Mouse (Mus musculus) granulocyte monocyte progenitor cell, adult 5-6 weeks (primary cell): ENCODE data around the gene Ndufa9. TPM values are rescaled to one million over a fixed set of nuclear protein-coding genes. Genes with fewer than 3 reads are reported as not detected.
A peak's percentile ranks its signal among the peaks of the same experiment; 100 is the strongest.

Experiments used
- ATAC-seq: replicated peaks from 2 replicates; pipeline ENCODE4 v1.8.0; 2016; ENCODE audit warnings: mild to moderate bottlenecking, moderate TSS enrichment, inconsistent platforms; ENCODE audit not compliant: poor library complexity, severe bottlenecking
- total RNA-seq, 2 experiments: library from RNA; stranded (forward) in 1 of 2; stranded (reverse) in 1 of 2; fragments of 200-712, 200-1000 nt in 1 of 2; fragments of >200 nt in 1 of 2; fragmentation: Nextera tagmentation in 1 of 2; gene quantifications; 2 replicates each; pipeline ENCODE4 v1.2.3; 2014 to 2017

The Ndufa9 gene
- 76.0 and 87.8 TPM in 2 replicates for total RNA-seq (2014; fragmentation: Nextera tagmentation)
- total RNA-seq (2017) = 153 and 186 TPM in 2 replicates

DNA sequence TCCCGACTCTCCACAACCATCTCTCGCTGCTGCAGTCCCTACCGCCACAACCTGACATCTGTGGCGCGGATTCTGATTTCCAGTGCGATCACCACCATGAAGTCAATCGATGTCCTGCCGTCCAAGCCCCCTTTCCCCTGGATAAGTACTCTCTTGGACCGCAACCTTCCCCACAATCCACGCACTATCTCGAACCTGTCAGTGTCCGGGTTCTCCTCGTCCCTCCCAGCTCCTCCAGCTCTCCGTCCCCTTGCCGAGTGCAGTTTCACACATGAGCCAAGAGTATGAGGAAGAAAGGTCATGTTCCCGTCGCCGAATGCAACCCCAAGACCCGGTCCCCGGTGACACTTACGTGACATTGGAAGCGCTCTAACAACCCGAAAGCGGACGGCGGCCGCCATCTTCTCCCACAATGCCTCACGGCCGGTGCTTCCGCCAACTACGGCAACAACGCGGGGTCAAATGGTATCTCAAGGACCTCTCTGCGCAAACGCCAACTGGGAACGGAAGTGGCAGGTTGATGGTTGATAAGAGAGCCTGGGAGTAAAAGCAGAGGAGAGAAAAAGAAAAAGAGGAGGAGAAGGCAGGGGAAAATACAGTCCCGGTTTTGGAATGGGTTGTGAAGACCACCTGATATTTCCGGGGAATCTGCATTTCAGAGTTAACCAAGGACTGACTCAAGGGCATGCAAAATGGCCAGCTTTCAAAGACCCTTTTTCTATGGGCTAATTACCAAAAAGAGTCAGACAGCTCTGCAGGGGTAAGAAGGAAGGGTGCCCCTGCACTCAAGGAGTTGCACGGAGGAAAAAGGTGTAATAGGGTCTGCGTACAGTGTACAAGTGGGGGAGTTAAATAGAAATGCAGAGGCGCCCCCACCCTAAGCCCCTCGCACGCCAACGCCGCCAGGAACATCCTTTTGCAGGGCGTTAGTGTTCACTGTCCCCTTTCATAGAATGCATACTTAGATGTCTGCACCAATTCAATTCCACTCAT, at the start of gene Ndufa9:
TSS of gene Ndufa9 (minus strand) at position 425 of the 993 bp plus-strand sequence.
- peak; percentile 98 for ATAC-seq

DNA sequence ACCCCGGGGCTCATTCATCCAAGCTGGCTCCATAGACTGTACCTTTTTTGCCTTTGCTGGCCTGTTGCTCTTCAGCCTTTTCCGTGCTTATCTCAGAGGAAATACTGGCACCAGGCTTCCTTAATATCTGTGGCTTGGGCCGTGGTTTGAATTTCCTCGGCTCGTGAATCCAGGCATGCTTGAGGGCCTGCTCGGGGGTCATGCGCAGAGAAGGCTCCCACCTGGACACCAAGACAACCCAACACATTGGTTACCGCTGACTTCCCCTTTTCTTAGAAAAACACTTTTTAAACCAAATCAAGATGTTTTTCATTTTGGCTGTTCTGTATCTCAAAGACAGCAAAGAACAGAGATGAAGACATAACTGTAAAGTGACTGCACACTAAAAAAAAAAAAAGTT, 28.2 kb upstream of the Ndufa9 start:
- ATAC-seq = no peak; the same call in 1 of the 2 replicates

DNA sequence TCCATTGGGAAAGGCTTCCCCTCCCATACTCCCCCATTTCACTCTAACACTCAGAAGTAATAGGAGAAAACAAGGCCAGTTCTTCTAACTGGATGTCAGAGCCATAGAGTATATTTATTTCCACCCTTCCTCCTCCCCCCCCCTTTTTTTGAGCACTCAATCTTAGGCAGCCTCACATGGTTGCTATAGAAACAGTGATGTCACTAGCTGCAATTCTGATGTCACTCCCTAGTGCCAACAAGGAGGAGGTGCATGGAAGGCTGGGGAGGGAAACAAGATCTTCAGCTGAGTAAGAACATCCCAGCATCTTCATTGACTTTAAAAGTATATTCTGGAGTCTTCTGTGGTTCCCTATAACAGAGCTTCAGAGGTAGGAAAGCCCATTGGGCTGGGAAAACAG, 3.9 kb upstream of the Ndufa9 start, which contains the start of gene Akap3:
TSS of gene Akap3 (plus strand) at position 218 of the 400 bp plus-strand sequence.
- ATAC-seq = no peak

DNA sequence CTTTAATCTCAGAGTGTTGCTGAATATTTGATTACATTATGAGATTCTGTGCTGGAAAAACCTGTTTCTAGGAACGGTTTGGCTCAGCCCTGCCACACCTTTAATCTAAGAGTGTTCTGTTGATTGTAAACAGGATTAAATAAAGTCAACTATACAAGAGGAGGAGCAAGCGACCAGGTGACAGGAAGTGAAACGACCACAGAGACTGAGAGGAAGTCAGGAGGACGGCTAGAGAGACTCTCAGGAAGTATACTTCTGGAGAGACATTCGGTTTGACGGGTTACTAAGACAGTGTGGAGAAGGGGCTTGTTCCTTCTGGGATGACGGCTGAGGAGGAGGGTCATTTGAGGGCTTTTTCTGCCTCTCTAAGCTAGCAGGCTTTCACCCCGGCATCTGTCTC, 12.3 kb downstream of the Ndufa9 start:
- ATAC-seq = no peak

DNA sequence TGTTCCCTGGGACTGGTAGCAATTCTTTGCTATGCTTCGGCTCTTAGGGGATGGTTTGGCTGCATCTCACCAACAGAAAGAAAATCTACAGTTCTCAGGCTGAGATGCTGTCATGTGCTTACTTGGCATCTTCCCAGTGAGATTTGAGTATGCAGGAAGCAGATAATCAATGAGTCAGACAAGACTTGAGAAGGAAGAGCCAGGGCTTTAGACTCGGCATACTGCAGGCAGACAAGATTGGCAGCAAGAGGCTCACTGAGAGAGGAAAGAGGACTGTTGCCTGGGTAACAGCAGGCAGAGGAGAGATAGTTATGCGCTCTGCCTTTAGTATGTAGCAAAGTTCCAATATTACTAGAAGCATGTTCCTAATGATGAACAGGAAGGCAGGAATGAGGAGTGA, 25.8 kb downstream of the Ndufa9 start:
- no peak for ATAC-seq

DNA sequence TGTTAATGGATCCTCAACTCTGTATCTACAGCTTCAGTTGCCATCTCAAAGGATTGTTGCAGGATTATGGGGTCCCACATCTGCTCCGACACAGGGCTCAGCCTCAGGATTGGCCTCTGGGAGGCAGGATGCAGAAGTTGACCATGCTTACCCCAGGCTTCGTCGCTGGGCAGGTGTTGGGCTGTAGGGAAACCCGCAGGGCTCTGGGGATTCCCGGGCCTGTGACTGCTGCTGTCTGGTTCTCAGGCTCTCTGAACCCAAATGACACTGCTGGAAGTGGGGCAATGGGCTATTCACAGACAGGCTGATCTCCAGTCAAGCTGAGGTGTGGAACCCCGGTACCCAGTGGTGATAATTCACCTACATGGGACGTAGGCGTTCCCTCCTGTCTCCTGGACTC, 32.6 kb downstream of the Ndufa9 start:
- no peak for ATAC-seq

DNA sequence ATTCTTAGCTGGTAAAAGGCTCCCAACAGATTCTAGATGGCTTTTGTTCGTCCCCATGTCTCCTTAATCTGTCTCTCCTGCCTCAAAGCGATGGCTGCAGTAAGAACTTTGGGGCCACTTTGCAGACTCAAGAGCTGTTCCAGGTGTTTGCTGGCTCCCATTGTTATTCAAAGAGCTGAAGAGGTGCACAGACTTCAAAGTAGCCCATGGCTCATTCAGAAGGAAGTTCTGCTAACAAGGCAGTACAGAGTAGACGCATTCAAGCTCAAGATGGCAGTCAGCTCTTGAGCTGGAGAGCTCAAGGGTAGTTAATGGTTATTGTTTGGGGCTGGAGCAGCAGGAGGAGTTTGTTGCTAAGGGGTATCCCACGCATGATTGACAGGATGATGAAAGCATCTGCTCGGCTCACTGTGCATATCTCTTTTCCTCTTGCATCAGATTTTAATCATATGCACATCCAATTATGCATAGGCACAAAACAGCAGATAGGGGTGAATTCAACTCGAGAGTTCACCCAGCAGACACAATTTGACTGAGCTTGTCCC, 33.7 kb downstream of the Ndufa9 start:
- ATAC-seq = no peak

DNA sequence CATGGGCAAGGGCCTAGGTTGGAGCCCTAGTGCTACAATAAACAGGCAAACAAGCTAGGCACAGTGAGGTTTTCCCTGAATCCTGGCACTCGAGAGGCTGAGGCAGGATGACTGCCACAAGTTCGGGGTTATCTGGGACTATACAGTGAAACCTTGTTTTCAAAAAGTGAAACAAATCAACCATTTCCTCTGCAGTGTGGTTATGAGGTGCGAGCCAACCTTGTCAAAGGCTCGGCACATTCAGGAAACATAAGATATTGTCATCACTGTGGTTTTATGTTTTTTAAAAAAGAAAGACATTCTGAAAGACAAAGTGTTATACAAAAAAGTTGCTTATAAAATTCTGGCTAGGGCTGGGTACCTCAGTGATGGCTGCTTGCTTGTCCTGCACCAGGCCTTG, 37.5 kb downstream of the Ndufa9 start:
- ATAC-seq = no peak

DNA sequence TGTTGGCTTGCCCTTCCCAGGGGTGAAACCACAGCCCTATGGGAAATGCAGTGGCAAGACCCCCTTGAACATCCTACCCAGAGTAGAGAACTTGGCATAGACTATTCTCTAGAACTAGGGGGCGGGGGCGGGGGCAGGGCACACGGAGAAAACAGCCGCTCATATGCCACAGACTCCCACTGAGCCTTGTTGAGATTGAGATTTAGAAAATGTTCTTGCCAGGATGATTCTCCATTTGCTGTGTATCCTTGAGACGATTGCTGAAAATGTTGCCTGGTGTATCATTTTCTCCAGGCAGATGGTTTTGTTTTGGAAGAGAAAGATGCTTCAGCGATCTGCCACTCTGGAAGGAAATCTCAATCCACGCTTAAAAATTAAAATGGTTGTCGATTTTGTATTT, 40.4 kb downstream of the Ndufa9 start:
- no peak for ATAC-seq

DNA sequence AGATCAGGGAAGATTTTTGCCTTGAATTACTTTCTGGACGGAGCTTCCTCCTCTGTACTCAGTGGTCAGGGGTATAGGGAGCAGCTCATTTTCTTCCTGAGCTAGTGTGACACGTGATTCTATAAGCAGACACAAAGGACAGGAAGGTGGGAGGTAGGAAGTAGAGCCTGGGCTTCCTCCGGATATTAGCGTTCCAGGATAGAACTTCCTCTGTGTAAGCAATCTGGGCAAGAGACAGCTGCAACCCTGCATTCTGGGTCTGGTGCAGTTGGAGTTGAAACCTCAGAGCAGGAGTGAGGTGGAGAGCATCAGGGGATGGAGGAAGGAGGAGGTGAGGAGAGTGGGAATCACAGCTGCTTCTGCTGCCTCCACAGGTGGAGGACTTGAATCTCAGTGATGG, 40.8 kb downstream of the Ndufa9 start:
- ATAC-seq = 0 out of 2 replicates have a peak, but pooled peaks have one; percentile 25

DNA sequence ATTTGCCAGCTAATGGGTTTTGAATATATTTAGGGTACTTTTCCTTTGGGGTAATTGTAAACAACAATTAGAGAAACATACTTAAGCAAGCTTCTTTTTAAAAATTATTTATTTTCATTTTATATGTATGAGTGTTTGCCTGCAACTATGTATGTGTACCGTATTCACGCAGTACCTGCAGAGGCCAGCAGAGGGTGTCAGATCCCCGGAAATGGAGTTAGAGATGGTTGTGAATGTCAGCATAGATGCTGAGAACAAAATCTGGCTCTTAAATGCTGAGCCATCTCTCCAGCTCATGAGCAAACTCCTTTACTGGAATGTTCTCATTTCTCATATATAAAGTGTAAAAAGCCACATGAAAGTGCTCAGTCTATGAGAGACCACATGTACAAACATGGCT, 42.2 kb downstream of the Ndufa9 start:
- ATAC-seq = 0 out of 2 replicates have a peak, but pooled peaks have one; percentile 44

DNA sequence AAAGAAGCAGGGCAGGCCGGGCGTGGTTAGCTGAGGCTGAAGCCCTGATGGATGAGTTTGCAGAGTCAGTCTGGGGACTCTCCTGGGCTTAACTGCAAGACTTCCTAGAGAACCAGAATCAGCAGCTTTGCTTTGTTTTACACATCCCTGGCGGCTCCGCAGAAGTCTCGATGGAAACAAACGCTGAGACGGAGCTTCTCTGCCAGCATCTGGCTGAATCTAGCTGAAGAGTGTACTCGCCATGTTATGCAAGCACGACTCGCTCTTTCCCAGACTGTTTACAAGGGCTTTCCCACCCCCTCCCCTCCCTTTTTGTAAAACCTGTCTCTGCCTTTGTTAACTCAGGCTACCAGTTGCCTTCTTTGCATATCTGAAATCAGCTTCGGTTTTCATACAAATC, 46.0 kb downstream of the Ndufa9 start:
- no peak for ATAC-seq

DNA sequence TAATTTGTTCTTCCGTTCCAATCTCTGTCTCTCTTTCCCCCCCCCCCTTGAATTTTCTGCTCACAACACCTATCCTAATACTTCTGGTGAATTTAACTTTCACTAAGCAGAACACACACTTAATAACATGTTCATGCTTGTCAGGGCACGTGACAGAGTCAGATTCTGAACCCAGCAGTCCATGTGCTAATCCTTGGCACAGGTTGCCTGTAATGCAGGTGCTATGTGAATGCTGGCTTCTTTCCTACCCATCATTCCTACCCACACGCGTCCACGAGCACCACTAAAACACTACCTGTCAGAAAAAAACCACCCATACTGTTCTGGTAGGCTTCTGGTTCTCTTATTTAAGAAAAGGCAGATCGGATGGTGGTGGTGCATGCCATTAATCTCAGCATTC, 54.2 kb downstream of the Ndufa9 start:
- no peak for ATAC-seq

DNA sequence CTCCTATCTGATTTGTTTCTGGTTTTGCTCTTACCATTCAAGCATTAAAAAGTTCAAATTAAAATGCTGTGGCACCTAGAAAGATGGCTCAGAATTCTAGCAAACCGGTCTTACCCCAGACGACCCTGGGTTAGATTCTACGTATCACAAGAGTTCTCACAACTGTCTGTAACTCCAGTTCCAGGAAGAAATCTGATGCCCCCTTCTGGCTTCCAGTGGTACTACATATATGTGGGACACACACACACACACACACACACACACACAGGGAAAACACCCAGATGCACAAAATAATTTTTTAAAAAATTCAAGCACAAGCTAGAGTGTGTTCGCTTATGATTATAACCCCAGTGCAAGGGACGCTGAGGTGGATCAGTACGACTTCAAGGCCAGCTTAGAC, 55.2 kb downstream of the Ndufa9 start:
- ATAC-seq = no peak

DNA sequence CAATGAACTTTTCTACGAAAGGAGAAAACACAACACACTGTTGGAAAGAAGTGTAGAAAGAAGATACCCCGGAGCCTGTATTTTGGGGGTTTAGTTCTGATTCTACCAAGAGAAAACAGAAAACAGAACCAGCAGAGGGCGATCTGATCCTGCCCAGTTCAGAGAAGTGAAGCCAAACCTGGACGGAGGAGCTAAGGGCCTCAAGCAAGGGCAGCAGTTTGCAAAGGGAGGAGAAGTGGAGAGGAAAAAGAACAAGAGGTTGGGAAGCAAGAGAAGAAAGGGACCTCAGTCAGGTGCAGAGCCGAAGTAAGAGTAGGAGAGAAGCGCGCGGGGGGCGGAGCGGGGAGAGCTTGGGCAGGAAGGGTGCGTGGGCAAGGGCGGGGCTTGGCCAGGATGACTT, 57.0 kb downstream of the Ndufa9 start:
- peak; percentile 44 for ATAC-seq

DNA sequence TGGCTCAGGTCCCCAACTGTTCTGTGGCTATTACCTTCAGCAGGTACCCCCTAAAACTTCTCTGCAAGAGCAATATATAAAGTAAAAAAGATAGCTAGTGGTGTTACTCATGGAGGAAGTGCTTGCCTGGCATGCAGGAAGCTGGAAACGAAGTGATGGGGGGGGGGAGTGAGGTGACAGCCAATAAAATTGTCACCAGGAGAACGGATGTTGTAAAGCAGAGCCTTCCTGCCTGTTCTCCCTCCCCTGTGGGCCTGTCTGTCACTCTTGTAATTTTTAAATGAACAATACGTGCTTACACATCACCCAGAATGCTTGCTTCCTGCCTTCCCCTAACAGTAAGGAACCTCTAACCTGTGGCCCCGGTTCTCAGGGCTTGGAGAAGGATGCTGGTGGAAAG, 57.4 kb downstream of the Ndufa9 start:
- ATAC-seq = no peak

DNA sequence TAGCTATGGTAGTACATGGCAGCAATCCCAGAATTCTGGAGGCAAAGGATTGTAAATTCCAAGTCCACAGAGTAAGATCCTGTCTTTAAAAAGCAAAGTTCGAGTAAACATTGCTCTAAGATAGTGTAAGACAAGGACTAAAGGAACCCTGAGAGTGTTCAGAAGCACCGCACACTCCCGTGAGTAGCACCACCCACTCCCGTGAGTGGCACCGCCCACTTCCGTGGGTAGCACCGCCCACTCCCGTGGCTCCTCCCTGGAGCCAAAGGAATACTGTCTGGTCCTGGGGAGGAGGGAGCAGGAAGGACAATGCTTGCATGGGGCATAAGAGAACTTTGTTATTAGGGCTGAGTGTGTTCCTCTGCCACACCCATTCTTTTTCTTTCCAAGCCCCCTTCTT, 60.1 kb downstream of the Ndufa9 start:
- ATAC-seq = no peak

DNA sequence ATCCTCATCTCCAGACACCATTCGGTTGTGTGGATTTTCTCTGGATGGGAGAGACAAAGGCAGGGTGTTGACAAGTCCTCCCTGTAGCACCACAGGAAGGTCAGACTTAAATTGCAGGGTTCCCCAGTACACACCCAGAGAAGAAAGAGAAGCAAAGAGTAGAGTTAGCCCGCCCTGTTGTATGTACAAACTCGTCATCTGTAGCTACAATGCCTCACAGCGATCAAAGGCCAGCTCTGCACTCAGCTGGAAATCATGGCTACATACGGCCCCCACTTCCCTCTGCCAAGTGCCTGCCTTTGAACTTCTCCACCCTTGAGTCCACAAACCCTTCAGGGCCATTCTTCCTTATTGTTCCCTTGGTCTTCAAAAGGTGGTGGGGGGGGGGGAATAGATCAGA, 64.7 kb downstream of the Ndufa9 start:
- ATAC-seq = no peak

DNA sequence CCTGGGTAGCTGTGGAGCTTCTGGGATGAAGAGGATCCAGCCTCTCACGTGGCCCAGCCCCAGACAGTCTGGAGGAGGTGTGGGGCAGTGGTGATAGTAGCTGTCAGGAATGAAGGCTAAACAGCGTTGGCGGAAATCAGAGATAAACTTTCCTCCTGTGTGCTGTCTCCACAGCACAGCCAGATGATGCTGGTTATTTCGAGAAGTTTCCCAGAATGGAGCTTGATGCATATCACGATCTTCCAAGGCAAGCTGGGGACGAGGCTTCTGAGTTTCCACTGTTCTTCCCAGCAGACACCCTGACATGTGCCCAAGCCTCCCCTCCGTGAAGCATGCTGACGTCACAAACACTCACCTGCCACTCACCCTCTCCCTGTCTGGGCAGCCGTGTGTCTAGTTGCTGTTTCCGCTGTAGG, 65.3 kb downstream of the Ndufa9 start:
- no peak for ATAC-seq

DNA sequence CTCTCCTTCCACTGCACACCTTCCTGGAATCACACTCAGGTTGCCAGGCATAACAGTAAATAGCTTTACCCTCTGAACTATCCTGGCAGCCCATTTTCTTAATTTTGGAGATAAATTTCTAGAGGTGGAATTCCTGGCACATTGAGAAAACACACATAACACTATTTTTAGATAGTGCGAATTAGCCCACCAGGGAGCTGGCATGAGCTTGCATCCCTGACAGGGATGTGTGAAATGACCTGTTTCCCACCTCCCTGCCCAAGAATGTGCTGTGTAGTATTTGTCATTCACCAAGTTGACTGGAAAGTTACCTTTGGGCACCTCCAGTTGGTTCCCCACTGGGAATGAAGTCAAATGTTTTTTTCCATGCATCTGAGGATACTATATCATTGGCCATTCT, 65.9 kb downstream of the Ndufa9 start:
- no peak for ATAC-seq

DNA sequence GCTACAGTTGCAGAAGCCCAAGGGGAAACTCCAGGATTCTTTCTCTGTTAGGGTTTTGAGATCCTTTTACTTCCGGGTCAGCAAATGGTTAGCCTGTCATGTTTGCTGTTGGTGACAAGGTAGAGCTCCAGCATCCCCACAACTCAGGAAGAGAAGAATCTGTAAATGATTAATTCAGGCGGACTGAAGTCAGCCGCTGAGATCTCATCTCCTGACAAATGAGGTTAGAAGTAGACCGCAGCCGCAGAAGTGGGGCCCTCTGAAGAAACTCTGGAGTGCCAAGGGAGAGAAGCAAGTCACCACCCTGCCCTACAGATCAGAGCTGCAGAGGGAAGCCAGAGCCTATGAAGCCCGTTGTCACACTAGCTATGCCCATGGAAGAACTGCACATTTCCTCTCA, 71.0 kb downstream of the Ndufa9 start:
- no peak for ATAC-seq

DNA sequence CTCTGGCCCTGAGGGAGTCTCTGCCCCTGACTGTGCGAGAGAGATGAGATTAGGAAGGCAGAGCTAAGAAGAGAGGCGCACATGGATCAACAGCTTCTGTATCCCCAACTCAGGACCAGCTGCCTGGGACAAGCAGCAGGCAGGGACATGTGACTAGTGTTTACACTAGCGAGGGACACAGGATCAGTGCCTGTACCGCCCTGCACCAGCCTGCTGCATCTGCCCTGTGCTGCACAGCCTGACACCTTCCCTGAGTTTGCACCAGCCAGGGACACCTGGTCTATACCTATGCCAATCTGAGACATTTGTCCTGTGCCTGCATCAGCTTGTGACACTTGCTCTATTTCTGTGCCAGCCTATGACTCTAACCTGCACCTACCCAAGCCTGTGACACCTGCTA, 75.1 kb downstream of the Ndufa9 start:
- ATAC-seq = no peak
